Mouse (Mus musculus): Measurements from ENCODE around the gene Pold1.

Pold1 gene

DNA sequence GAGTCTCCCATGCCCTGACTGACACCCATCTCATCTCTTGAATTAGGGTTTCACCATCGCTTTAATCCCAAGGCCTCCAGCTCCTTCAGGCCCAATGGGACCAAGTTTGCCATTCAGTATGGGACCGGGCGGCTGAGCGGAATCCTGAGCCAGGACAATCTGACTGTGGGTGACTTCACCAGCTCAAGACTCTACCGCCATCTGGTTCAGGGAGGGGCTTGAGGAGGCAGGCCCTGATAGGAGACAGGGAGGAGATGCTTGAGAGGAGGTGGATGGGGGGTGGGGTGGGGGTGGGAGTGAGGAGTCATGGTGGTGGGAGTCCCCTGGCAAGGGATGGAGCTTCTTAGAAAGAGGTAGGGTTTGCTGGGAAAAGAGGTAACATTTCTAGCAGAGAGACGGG, 33.0 kb upstream of the Pold1 start:
- DNase-seq (ENCODE audit: low read depth, low spot score) = no peak

DNA sequence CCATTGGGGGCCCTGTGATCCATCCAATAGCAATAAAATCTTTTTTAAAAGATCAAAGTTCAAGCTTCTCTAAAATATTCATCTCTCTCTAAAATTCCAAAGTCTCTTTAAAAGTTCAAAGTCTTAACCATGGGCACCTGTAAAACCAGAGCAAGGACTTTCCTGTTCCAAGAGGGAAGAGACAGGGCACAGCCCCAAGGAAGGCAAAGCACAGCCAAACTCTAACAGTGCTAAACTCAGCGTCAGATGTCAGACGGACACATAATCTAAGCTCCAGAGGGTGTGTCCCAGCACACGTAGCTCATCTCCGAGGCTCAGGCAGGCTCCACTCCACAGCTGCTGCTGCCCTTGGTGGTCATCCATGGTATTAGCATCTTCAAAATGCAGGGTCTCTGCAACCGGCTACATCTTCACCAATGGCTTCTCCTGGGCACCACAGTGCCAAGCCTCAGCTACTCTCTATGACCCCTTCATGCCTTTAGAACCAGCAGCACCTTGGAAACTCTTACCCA, 27.7 kb upstream of the Pold1 start:
- no peak for DNase-seq (ENCODE audit: low read depth, low spot score)

DNA sequence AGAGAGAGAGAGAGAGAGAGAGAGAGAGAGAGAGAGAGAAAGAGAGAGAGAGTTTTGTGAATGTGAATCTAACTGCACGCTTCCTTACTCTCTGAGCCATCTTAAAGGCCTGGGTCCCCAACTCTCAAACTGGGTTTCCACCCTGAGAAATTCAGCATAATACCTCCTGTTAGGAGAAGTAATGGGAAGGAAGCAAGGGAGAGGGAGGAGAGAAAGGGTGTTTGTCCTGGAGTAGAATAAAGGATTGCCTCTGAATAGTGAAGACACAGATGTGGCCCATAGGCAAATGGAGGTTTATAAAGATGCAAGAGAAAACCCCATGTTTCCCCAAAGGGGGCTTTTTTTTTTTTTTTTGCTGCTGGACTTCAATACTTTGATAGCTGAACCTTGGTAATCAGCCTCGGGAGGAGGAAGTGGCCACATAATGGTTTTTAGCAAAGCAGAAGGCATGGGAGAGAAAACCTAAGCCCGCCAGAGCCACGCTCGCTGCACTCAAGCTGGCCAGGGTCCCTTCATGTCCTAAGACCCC, 24.4 kb upstream of the Pold1 start:
- no peak for DNase-seq (ENCODE audit: low read depth, low spot score)

DNA sequence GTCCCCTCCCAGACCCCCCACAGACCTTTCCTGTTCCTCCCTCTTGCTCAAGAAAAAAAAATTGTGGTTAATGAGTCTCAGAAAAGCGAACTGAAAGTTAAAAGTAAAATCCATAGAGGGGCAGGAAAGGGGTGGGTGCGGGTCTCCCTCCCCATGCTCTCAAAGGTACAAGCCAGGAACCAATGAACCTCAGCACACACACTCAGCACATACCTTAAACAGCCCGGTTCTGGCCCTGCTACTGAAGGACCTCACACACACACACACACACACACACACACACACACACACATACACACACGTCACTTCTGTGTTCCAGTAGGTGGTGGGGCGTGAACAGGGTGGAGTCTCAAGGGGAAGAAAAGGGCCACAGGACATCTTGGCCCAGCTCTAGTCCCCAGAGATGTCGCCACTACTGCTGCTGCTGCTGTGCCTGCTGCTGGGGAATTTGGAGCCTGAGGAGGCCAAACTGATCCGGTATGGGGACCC, 23.6 kb upstream of the Pold1 start, which contains the start of gene Napsa:
Napsa (plus strand) TSS at position 168 of the 489 bp plus-strand sequence.
- no peak for DNase-seq (ENCODE audit: low read depth, low spot score)

DNA sequence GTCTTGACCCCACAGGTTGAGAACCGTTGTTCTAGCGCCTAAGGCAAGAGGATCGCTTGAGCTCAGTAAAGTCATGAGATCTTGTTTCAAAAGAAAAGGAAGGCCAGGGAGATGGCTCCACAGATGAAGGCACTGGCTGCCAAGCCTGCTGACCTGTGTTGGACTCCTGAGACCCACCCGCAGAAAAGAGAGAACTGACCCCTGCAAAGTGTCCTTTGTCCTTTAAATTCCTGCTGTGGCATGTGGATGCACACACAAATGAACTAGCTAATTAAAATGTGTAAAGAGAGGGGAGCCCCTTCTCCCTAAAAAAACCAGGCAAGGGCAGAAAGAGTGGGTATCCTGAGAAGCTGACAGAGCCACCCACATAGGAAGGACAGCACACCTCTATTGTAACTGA, 23.2 kb upstream of the Pold1 start:
- DNase-seq (ENCODE audit: low read depth, low spot score) = no peak

DNA sequence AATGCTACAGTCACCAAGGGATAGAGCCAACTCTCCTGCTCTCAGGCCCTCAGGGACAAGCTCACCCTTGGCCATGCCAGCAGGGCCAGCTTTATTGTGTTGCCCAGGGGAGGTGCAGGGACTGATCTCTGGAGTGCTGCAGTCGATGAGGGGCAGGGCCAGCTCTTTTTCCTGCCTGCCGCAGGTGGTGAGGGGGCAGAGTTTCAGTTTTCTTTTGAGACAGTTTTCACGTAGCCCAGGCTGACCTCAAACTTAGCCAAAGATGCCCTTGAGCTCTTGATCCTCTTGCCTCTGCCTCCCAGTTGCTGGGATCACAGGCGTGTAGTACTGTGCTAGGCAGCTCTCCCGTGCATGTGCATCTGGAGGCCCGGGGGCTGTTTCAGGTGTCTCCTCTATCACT, 22.3 kb upstream of the Pold1 start:
- no peak for DNase-seq (ENCODE audit: low read depth, low spot score)

DNA sequence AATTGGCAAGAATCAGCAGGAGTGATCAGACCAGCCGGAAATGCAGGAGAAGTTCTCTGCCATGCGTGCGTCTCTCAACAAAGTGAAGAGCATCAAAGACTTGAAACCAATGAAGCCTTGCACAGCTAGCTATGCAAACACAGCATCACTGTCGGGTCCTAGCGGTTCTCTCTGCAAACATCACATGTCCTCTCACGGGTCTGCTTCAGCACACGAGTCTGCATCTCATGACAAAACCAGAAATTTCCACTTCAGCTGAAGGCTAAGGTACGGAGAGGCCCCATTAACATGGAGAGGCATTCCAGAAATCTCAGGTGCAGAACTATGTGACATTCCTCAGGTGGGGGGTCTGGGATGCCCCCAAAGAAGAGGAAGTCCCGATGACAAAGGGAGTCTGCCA, 20.2 kb upstream of the Pold1 start:
- no peak for DNase-seq (ENCODE audit: low read depth, low spot score)

DNA sequence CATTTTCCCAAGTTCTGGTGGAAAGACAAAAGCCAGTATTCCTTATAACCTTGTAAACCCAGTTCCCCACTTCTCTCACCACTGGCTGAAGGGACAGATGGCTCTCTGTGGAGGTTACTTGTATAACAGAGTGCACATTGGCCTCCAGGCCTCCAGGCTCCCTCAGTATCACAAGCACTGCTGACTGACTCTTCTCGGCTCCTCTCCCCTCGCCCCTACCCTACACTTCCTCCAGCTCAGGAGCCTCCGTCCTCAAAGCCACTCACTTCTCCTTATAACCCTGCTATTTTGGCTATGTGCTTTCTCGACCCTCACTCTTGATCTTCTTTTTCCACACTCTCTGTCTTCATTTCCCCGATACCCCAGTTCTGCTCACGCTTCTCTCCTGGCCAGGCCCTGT, 16.8 kb upstream of the Pold1 start:
- no peak for DNase-seq (ENCODE audit: low read depth, low spot score)

DNA sequence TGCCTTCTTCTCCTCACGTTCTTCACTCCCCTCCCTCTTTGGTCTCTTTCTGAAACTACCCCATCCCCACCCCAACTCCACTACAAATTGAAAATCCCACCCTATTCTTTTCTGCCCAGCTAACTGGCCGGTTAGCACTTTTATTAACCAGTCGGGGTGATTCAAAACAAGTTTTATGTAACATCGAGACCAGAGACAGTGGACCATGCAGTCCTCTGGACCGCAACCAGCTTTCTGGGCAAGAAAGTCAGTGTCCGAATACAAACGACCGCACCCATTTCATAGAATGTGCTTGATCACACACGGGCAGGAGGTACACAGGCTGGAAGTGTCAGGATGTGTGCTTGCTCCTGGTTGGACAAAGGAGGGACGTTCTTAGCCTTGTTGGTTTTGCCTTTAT, 15.8 kb upstream of the Pold1 start:
- DNase-seq (ENCODE audit: low read depth, low spot score) = no peak

DNA sequence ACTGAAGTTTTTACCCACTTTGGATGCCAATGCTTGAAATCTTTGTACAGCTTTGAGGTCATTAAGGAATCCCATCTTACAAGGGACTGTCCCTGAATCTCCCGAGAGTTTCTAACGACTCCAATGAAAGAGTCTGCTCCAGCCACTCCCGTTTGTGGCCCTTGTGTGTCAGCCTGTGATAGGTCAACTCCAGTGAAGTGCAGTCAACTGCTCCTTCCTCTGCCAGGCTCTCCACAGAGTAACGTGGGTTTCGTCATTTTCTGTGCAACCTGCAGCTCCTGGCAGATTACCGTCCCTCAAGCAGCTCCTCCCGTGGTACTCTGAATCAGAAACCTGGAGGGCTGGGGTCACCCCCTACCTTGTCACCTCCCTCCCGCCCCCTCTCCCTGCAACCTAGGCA, 14.6 kb upstream of the Pold1 start:
- no peak for DNase-seq (ENCODE audit: low read depth, low spot score)

DNA sequence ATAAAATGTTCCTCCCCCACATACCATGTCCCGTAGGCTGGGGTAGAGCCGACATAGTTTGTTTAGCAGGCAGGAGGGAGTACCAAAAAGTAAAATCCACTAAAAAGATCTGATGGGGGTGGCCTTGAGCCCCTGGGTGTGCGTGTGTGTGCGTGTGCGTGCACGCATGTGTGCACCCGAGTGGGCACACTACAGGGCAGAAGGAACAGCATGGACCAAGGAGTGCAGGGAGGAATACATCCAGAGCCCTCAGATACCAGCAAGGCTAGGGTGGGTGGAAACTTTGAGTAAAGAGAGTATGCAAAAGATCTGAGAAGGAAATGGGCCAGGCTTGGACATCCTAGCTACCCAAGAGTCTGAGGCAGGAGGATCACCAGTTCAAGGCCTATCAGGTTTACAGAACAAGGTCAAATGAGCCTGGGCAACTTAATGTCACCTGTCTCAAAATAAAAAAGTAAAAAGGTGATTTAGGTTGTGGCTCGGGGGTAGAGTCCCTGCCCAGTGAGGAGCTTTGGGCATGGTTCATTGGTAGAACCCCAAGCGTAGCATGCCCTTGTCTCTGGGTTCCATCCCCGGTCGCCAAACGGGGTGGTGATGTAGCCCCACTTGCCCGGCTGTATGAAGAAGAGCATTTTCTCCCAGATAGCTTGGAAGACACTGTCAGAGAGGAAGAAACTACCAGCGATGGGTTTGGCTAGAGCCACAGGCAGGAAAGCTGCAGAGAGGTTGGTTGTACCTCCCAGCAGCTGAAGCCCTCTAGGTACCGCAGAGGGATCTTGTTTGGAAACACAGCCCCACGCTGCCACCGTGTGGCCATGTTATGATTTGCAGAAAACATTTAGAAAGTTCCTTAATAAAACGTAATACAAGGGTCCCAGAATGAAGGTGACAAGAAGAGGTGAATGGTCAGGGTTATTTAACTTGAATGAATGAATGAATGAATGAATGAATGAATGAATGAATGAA, 12.1 kb upstream of the Pold1 start:
- DNase-seq (ENCODE audit: low read depth, low spot score) = peak; percentile 55

DNA sequence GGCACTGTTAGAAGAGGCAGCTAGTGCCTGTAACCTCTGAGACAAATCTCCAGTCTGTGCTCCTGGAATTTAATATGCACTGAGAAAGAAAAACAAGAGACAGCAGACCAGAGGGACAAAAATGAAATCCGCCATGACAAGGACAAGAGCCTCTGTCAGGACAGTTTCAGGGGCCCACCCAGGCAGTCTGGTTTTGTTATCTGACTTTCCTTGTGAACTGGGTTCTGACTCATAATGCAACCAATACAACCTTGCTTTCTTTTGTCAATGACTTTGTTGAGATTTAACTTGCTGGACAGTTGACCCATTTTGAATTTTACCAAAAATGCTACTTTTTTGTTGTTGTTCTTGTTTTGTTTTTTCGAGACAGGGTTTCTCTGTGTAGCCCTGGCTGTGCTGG, 9.0 kb upstream of the Pold1 start:
- DNase-seq (ENCODE audit: low read depth, low spot score) = no peak

DNA sequence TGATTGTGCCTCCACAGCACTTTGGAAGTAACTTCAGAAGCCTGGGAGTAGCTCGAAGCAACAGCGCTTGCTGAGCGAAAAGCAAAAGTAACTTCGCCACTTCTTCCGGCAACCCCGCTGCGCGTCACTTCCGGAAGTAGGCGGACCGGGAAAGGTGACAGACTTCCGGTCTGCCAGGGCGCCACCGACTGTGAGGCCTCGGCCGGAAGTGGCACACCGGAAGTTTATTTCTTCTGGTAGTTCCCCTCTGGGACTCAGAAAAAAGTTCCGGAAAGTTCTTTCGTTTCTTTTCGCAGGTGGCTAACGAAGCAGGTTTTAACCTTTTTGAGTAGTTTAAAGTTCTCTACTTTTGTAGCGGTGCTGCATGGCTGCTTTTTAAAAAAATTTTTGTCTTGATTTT, 5.2 kb upstream of the Pold1 start, which contains the start of gene Nr1h2:
Nr1h2 (minus strand) TSS at position 126 of the 400 bp plus-strand sequence.
- DNase-seq (ENCODE audit: low read depth, low spot score) = peak; percentile 83

DNA sequence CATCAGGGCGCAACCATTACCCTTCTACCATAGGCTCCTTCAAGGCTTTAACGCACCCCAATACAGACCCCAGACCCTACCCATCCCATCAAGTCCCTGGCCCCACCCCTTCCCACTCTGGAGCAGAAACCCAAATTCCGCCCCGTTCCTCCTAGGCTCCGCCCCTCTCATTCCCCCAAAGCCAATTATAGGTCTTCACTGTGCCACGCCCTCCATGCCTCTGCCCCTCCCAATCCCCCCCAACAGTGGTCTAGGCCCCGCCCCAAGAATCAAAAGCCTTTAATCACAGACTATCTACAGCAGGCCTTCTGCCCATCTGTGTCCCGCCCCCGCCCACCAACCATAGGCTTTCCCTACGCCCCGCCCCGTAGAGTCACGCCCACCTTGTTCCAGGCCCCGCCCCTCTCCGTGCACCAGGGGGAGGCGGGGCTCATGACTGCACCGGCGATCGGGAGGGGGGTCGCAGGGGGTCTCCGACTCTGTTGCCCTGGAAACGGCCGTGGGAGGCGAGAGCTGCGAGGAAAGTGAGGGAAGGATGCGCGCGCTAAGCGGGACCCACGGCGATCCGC, 4.6 kb upstream of the Pold1 start:
- DNase-seq (ENCODE audit: low read depth, low spot score) = peak; percentile 65

DNA sequence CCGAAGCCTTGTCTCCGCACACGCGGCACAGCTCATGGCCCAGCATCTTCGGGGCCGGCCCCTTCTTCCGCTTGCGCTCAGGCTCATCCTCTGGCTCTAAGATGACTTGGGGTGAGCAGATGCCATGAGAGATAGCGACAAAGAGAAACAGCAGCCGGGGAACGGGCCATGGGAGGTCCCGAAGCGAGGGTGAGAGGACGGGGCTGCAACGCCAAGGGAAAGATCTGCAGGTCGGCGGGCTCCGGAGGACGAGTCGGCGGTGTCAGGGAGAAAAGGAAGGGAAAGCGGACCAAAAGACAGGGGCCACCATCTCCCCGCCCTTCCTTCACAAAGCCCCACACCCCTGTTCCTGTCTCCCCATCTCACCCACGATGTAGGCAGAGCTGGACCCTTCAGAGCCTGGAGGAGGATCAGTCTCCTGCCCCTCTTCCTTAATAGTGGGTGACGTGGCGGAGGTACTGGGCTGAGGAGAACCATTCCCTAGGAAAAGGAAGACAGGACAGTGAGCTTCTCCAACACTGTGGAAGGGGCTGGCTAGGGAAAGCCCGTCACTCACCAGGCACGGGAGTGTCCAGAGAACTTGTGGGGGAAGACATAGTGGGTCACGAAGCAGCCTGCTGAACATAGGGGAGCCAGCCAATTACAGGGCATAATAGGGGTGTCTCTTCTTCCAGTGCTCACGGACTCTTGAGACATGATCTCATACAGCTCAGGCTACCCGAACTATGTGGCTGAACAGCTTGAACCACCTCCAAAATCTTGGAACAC, 3.7 kb upstream of the Pold1 start:
- DNase-seq (ENCODE audit: low read depth, low spot score) = no peak

DNA sequence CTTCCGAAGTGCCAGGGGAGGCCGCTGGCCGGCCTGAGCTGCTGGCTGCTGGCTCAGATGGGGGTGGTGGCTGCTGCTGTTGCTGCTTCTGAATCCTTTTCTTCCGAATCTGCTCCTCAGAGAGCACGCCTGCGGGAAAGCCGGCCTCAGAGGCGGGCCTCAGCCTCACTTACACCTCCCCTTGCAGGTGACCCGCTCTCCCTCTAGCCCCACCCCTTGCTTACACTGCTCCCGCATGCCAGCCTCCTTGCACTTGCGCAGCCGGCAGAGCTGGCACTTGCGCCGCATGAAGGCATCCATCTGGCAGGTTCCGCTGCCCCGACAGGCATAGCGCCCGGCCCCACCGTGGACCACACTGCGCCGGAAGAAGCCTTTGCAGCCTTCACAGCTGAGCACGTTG, 3.1 kb upstream of the Pold1 start:
- no peak for DNase-seq (ENCODE audit: low read depth, low spot score)

DNA sequence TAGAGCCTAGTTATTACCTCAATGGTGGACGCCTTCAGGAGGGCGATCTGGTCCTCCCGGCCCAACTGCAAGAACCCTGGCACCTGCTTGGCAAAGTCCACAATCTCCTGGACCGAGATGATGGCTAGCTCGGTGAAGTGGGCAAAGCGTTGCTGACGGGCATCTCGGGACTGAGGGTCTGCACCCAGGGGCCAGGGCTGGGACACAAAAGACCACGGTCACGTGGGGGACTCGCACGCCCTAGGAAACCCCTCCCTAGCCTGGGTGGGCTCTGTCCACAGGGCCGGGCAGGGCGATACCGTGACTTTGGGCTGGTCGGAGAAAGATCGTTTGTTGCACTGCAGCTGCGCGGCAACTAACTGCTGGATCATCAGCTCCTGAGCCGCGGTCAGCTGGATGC, 2.7 kb upstream of the Pold1 start:
- no peak for DNase-seq (ENCODE audit: low read depth, low spot score)

DNA sequence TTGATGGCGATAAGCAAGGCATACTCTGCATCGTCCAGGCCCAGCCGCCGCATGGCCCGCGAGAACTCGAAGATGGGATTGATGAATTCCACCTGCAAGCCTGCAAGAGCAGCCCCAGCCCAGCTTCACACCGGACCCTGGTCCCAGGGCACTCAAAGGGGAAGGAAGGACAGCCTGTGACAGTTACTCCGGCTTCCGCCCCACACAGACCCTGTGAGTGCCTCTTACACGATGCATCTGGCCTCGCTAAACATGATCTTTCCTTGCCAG, 1.7 kb upstream of the Pold1 start:
- no peak for DNase-seq (ENCODE audit: low read depth, low spot score)

DNA sequence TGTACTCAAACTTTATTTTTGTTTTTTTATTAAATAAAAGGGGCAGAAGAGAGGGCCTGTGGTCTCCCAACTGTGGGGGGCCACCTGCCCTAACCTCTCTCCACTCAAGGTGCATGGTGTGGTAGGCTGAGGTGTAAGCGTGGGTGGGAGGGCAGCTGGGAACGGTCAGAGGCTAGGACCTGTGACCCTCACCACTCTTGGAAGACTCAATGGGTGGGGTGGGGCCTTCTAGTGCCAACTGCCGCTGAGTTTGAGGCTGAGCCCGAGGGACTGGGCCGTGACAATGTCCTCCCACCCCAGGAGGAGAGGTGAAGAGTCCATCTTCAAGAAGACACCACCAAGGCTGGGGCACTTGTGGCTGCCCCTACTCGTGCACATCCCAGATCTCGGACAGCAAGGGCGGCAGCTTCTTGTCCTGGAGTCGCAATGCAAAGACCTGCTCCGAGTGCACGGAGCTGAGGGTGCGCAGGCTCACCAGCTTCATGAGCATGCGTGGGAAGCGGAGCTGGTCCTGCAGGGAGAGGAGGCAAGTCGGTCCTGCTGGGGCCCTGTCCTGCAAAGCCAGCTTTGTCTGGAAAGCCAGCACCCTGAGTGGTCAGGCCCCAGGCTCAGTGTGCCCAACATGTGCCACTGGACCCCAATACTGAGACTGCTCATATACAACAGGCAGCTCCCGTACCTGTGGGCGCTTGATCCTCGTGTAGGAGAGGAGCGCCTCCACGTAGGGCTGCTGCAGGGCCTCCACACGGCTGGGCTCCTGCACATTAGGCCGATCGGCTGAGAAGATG, 1.2 kb upstream of the Pold1 start:
- no peak for DNase-seq (ENCODE audit: low read depth, low spot score)

DNA sequence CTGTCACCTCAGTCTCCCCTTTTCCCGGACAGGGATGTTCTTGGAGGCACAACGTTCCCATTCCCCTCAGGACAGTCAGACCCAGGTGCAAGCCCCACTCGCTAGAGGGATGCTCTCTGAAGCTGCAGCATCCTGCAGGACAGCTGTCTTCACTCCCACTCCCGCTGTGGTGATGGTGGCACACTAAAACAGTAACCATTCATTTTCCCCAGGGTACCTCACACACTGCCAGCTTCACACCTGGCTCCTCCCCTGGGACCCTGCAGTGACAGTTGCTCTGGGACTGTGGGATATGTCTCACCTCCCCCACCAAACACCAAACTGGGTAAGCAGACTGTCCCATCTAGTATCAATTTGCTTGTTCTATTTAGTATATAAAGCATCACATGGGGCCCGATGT, 924 bp downstream of the Pold1 start:
- DNase-seq (ENCODE audit: low read depth, low spot score) = no peak

DNA sequence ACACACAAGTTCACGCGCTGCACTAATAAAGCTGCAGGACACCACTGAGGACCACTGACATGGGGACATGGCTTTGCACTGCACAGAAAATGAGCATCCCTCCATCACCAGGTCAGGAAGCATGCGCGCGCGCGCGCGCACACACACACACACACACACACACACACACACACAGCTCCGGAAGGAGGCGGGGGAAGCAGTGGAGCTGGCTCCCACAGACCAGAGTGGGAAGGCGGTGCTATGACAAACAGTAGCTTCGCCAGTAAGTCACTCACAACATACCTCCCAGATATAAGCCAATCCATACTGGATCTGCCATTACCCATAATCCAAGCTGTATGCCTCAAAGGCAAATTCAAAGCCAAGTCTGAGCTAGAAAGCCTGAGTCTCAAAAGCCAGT, 1.6 kb downstream of the Pold1 start:
- no peak for DNase-seq (ENCODE audit: low read depth, low spot score)

All from brain, embryonic 18.5 days (tissue).